Mouse (Mus musculus) lung, postnatal 0 days (tissue): ENCODE data around the gene Wdr83.

Experiments
- CTCF ChIP-seq: IDR thresholded peaks from 2 replicates; pipeline ENCODE4 v1.5.1; 2016; ENCODE audit warnings: antibody characterized with exemption, mild to moderate bottlenecking
- EP300 ChIP-seq: IDR thresholded peaks from 2 replicates; pipeline ENCODE4 v1.6.1; 2016; ENCODE audit warnings: antibody characterized with exemption, mild to moderate bottlenecking, control low read depth

DNA sequence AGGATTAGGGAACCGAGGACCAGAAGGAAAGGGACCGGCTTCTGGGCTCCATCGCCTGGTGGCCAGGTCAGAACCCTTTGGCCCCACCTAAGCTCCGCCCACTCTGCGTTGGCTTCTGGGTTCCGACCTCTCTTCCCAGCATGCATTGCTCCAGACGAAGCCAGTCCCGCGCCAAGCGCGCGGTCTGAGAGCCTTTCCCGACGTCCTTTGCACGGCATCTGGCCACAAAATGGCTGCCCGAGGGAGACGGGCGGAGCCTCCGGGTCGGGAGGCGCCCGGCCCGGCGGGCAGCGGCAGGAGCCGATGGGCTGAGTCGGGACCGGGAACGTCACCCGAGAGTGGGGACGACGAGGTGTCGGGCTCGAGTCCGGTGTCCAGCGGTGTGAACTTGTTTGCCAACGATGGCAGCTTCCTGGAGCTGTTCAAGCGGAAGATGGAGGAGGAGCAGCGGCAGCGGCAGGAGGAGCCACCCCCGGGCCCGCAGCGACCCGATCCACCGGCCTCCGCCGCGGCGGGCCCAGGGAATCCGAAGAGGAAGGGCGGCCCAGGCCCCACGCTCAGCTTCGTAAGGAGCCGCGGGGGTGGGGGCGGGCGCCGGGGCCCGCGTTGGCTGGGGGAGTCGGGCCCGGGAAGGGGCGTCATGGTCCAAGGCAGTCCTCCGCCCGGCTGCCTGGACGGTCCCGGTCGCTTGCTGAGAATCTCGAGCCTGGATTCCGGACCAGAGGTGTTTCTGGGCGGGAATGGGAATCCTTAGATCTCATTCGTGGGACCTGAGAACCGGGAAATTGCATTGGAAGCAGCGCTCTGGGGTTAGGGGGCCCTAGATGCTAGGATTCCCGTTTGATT lies 54.2 kb downstream of the Wdr83 start, which contains the start of gene Trir:
- TF ChIP-seq CTCF (no peak; the same call in 1 of the 2 replicates), EP300 (no peak)
